Comparison of ENCODE assay signal across 34 mouse cellular contexts in genomic region chr11:53732244-53732643, GRCm38 (mm10). TPM values are rescaled to one million over a fixed set of nuclear protein-coding genes. Genes with fewer than 3 reads are reported as not detected.
"Had no signal": no experiment of that assay in that cellular context is flagged by ENCODE, and none has a peak within 500 bp of the region (broad histone marks: within the 10 kb centered on the region; RNA-seq: fewer than 3 reads in every experiment).

No protein-coding gene starts in this region.

- H3K9ac ChIP-seq: embryonic facial prominence, embryonic 12.5 days; embryonic facial prominence, embryonic 13.5 days; embryonic facial prominence, embryonic 15.5 days; forebrain, embryonic 12.5 days; forebrain, embryonic 13.5 days; forebrain, embryonic 15.5 days; forebrain, postnatal 0 days had no signal

- H3K27ac ChIP-seq: embryonic facial prominence, embryonic 12.5 days; embryonic facial prominence, embryonic 13.5 days; embryonic facial prominence, embryonic 15.5 days; forebrain, embryonic 10.5 days; forebrain, embryonic 12.5 days; forebrain, embryonic 13.5 days; forebrain, embryonic 15.5 days; gastrocnemius, adult 2 months; heart, adult 2 months; heart, embryonic 10.5 days had no signal

- H3K4me3 ChIP-seq: embryonic facial prominence, embryonic 12.5 days; embryonic facial prominence, embryonic 13.5 days; embryonic facial prominence, embryonic 15.5 days; erythroblast, embryonic 14.5 days; forebrain, embryonic 10.5 days; forebrain, embryonic 12.5 days; forebrain, embryonic 13.5 days; forebrain, embryonic 15.5 days; gastrocnemius, adult 2 months; heart, adult 2 months; heart, embryonic 10.5 days had no signal

- H3K4me1 ChIP-seq: embryonic facial prominence, embryonic 12.5 days; embryonic facial prominence, embryonic 13.5 days; embryonic facial prominence, embryonic 15.5 days; forebrain, embryonic 10.5 days; forebrain, embryonic 12.5 days; forebrain, embryonic 13.5 days; forebrain, embryonic 15.5 days; heart, embryonic 10.5 days had no signal

- H3K27me3 ChIP-seq: embryonic facial prominence, embryonic 12.5 days; embryonic facial prominence, embryonic 13.5 days; embryonic facial prominence, embryonic 15.5 days; forebrain, embryonic 12.5 days; forebrain, embryonic 13.5 days; forebrain, embryonic 15.5 days had no signal

- DNase-seq: cerebellum, adult 9-11 months; cerebellum, postnatal 10 days; cerebellum, postnatal 14 days; cerebellum, postnatal 25 days; cerebellum, postnatal 36 days; embryo, embryonic 11 days; forebrain, postnatal 0 days; gastrocnemius, adult 2 months; gastrocnemius, postnatal 10 days; gastrocnemius, postnatal 14 days; gastrocnemius, postnatal 25 days; gastrocnemius, postnatal 36 days; heart, adult 18-20 months; heart, adult 2 months had no signal

- H3K36me3 ChIP-seq: embryonic facial prominence, embryonic 12.5 days; embryonic facial prominence, embryonic 13.5 days; embryonic facial prominence, embryonic 15.5 days; forebrain, embryonic 10.5 days; forebrain, embryonic 12.5 days; forebrain, embryonic 15.5 days; heart, embryonic 10.5 days had no signal

- H3K9me3 ChIP-seq: embryonic facial prominence, embryonic 12.5 days; embryonic facial prominence, embryonic 13.5 days; embryonic facial prominence, embryonic 15.5 days; forebrain, embryonic 10.5 days; forebrain, embryonic 12.5 days; forebrain, embryonic 13.5 days; forebrain, embryonic 15.5 days; heart, embryonic 10.5 days had no signal

RNA-seq across cellular contexts. Expression of gene Il5, which starts 11.7 kb away (rescaled TPM):
- total RNA-seq: common myeloid progenitor, adult 5-6 weeks; gastrocnemius, adult 18-20 months; gastrocnemius, adult 2 months; gastrocnemius, adult 8-10 months; gastrocnemius, postnatal 10 days; gastrocnemius, postnatal 14 days; gastrocnemius, postnatal 25 days; gastrocnemius, postnatal 36 days; gastrocnemius, postnatal 4 days; granulocyte monocyte progenitor cell, adult 5-6 weeks; heart, adult 18-20 months; heart, adult 2 months had no signal
- polyA plus RNA-seq: embryonic facial prominence, embryonic 11.5 days; embryonic facial prominence, embryonic 12.5 days; embryonic facial prominence, embryonic 13.5 days; embryonic facial prominence, embryonic 14.5 days; embryonic facial prominence, embryonic 15.5 days; erythroblast, embryonic 14.5 days; forebrain, embryonic 11.5 days; forebrain, embryonic 12.5 days; forebrain, embryonic 13.5 days; forebrain, embryonic 14.5 days; forebrain, embryonic 15.5 days; forebrain, embryonic 16.5 days; gonadal fat pad, adult 2 months; heart, embryonic 10.5 days had no signal

RNA-seq across cellular contexts. Expression of gene Gm17334, which starts 40.7 kb away (rescaled TPM):
- total RNA-seq: gastrocnemius, adult 18-20 months; gastrocnemius, postnatal 25 days had no signal
- polyA plus RNA-seq: embryonic facial prominence, embryonic 11.5 days; embryonic facial prominence, embryonic 12.5 days; embryonic facial prominence, embryonic 13.5 days; erythroblast, embryonic 14.5 days; forebrain, embryonic 10.5 days; forebrain, embryonic 11.5 days; forebrain, embryonic 12.5 days; forebrain, embryonic 13.5 days; forebrain, embryonic 14.5 days; forebrain, embryonic 15.5 days; forebrain, postnatal 0 days; heart, embryonic 10.5 days had no signal
